Mouse (Mus musculus) T-helper 2 cell (primary cell): Measurements from ENCODE around the gene Srsf1.

Source experiments
- in situ Hi-C: fragments of 300-600 bp; cut with MboI, MseI; formaldehyde crosslinking; loops from one replicate; pipeline ENCODE4 v1.15.1; 2025; ENCODE audit warnings: high pct_unique_total_duplicates

Gene Srsf1

GRCm38 (mm10) chr11:88039066-88039465, 8.1 kb upstream of the Srsf1 start:
- in situ Hi-C loops, result no loop called here

- in situ Hi-C loops, result loop anchor here (5.0 to 10.0 kb wide), 3 partner anchors 77 to 580 kb away; no protein-coding TSS in a partner anchor
Observed at GRCm38 (mm10) chr11:88044314-88044713, 2.9 kb upstream of the Srsf1 start.

GRCm38 (mm10) chr11:88045159-88045558, 2.0 kb upstream of the Srsf1 start:
- in situ Hi-C loops, result loop anchor here (10.0 kb wide), 2 partner anchors 290 to 580 kb away; no protein-coding TSS in a partner anchor

- in situ Hi-C loops, result loop anchor here (10.0 kb wide), 2 partner anchors 291 to 579 kb away; no protein-coding TSS in a partner anchor
Observed at GRCm38 (mm10) chr11:88045878-88046277, 1.3 kb upstream of the Srsf1 start.

- in situ Hi-C loops, result loop anchor here (10.0 kb wide), 2 partner anchors 292 to 578 kb away; no protein-coding TSS in a partner anchor
Observed at GRCm38 (mm10) chr11:88046323-88046937, 743 bp upstream of the Srsf1 start.

- in situ Hi-C loops, result loop anchor here (10.0 kb wide), 2 partner anchors 293 to 577 kb away; no protein-coding TSS in a partner anchor
Observed at GRCm38 (mm10) chr11:88047871-88048531, 828 bp downstream of the Srsf1 start.

GRCm38 (mm10) chr11:88048961-88049670, 1.9 kb downstream of the Srsf1 start:
- in situ Hi-C loops, result loop anchor here (10.0 kb wide), 2 partner anchors 294 to 576 kb away; no protein-coding TSS in a partner anchor

- in situ Hi-C loops, result loop anchor here (10.0 kb wide), 2 partner anchors 295 to 575 kb away; no protein-coding TSS in a partner anchor
Observed at GRCm38 (mm10) chr11:88049732-88050131, 2.6 kb downstream of the Srsf1 start.

GRCm38 (mm10) chr11:88052638-88053037, 5.5 kb downstream of the Srsf1 start:
- in situ Hi-C loops, result no loop called here

GRCm38 (mm10) chr11:88053821-88054220, 6.6 kb downstream of the Srsf1 start:
- in situ Hi-C loops, result no loop called here

GRCm38 (mm10) chr11:88054589-88054988, 7.4 kb downstream of the Srsf1 start:
- in situ Hi-C loops, result no loop called here

- in situ Hi-C loops, result loop anchor here (5.0 kb wide), 1 partner anchor 142 kb away; no protein-coding TSS in a partner anchor
Observed at GRCm38 (mm10) chr11:88055777-88056176, 8.6 kb downstream of the Srsf1 start.

- in situ Hi-C loops, result loop anchor here (5.0 kb wide), 1 partner anchor 140 kb away; no protein-coding TSS in a partner anchor
Observed at GRCm38 (mm10) chr11:88057788-88058187, 10.6 kb downstream of the Srsf1 start.

GRCm38 (mm10) chr11:88059141-88059540, 12.0 kb downstream of the Srsf1 start:
- in situ Hi-C loops, result loop anchor here (5.0 kb wide), 1 partner anchor 138 kb away; no protein-coding TSS in a partner anchor

- in situ Hi-C loops, result no loop called here
Observed at GRCm38 (mm10) chr11:88061892-88062625, 14.9 kb downstream of the Srsf1 start.

- in situ Hi-C loops, result no loop called here
Observed at GRCm38 (mm10) chr11:88065732-88066131, 18.6 kb downstream of the Srsf1 start.

GRCm38 (mm10) chr11:88067191-88067585, 20.0 kb downstream of the Srsf1 start:
- in situ Hi-C loops, result no loop called here

GRCm38 (mm10) chr11:88067586-88068410, 20.6 kb downstream of the Srsf1 start, which contains the start of gene Vezf1:
Gene Vezf1, plus strand, starts transcription at chr11:88068279.
- in situ Hi-C loops, result no loop called here

GRCm38 (mm10) chr11:88068411-88069245, 21.5 kb downstream of the Srsf1 start:
- in situ Hi-C loops, result no loop called here
